Mouse (Mus musculus) T-cell, adult 2 months (primary cell): Measurements from ENCODE around the gene Chchd10.

Experiments
- DNase-seq: peaks from one replicate; pipeline ENCODE4 v3.0.0; 2022; ENCODE audit warnings: low spot score

Chchd10 gene

DNA sequence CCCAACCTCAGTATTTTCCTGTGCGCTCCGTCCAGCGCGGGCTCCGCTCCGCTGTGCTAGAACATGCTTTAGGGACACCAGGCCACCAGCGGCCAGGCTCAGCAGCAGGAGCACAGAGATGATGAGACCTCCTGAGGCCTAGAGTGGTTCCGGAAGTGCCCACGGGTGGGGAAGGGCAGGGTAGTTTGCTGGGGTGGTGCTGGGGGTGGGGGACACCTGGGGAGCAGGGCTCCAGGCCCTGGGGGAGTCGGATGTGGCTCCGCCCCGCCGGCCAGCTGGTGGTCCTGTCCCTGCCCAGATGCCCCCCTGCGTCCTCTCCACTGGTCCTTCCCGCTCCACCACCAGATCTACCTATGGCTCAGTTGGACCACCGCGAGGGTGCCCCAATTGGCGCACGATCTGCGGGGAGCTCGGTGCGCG lies 17.9 kb downstream of the Chchd10 start:
- DNase-seq = no peak

GRCm38 (mm10) chr10:75951424-75952050 lies 18.6 kb downstream of the Chchd10 start:
- DNase-seq = peak; percentile 60

GRCm38 (mm10) chr10:75954381-75954811 lies 21.5 kb downstream of the Chchd10 start, which contains the start of gene Gm5134:
Gm5134 (plus strand) TSS chr10:75954514.
- peak; percentile 20 for DNase-seq

DNA sequence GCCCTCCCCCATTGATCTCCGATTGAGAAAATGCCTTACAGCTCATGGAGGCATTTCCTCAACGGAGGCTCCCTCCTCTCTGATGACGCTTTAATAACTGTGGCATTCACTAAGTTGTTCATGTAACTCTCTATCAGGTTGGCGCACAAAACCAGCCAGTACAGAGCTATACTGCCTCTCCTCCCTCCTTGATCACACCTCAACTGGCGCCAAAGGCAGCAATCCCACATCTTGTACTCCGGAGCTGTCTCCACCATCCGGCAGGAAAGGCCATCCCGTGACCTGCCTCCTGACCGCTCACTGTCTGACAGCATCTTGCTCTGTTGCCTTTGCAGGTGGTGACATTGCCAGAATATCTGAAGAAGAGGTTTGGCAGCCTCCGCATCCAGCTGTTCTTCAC lies 40.9 kb downstream of the Chchd10 start:
- no peak for DNase-seq

DNA sequence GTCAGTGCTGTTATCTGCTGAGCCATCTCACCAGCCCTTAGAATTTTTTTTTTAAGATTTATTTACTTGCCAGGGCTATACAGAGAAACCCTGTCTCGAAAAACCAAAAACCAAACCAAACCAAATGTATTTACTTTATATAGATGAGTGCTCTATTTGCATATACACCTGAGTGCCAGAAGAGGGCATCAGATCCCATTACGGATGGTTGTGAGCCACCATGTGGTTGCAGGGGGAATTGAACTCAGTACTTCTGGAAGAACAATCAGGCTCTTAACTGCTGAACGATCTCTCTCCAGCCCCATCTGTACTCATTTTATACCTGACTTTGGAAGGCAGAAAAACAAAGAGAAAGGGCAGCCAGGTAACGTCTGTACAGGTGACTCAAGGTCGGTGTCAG lies 42.3 kb downstream of the Chchd10 start:
- peak; percentile 60 for DNase-seq

DNA sequence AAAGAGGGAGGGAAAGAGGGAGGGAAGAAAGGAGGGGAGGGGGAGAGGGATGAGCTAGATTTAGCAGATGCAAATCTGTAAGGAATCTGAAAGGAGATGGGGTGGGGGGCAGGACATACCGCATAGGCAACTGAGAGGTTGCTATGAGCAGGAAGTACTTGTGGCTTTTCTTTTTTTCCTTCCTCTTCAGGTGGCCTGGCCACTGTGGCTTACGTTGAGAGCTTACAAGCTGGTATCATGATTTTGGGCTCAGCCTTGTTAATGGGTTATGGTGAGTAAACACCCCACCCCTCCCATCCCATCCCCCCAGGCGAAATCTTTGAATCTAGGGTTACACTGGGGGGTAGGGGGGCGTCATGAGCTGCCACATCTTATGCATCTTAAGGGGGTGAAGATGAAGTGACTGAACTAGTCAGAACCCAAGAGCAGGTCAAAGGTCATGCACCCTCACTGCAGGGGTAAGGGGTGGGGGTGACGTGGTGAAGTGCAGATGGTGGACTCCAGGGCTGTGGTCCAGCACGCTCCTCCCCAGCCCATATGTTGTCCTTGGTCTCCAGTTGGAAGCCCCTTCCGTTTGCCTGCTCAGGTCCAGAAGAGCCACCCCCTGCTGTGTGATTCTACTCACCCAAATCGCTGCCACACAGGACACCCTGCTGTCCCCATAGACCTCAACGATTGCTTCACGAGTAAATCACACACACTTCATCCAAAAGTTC lies 45.3 kb downstream of the Chchd10 start:
- DNase-seq = no peak

DNA sequence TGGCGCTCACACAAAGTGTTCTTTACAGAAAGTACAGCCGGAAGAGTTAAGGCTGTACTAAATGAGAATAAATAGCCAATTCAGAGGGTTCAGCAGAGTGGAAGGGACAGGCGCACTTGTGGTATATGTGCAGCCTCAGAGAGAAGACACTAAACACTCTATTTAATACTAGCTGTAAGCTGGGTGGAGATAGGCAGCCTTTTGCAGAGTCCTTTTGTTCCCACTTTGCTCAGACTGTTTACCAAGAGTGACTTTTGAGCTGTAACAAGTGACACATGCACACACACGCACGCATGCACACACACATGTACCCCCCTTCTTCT lies 45.9 kb downstream of the Chchd10 start:
- DNase-seq = no peak

GRCm38 (mm10) chr10:75979432-75979831 lies 46.5 kb downstream of the Chchd10 start:
- DNase-seq = no peak
